Mouse (Mus musculus) CD4-positive, CD25-positive, alpha-beta regulatory T cell, adult 4 months (primary cell): ENCODE data around the gene Capza2. TPM values are rescaled to one million over a fixed set of nuclear protein-coding genes. Genes with fewer than 3 reads are reported as not detected.

Source experiments
- ATAC-seq: one replicate; pipeline ENCODE4 v1.8.0; 2017
- polyA plus RNA-seq, 2 experiments: library from polyadenylated mRNA; unstranded; fragments of 100-300 nt; shearing (Covaris generic); gene quantifications; one replicate each; pipeline ENCODE4 v1.2.1; 2017

Capza2 gene
- polyA plus RNA-seq, result 100 to 1,000 TPM; 291 to 322 TPM

- ATAC-seq, result peak; percentile 16
Measured at GRCm38 (mm10) chr6:17635615-17636284, at the start of gene Capza2. Gene Capza2 (plus strand): TSS chr6:17636234.

- ATAC-seq, result peak; percentile 79
Measured at GRCm38 (mm10) chr6:17589049-17589952, 46.7 kb upstream of the Capza2 start.

- ATAC-seq, result no peak
Measured at GRCm38 (mm10) chr6:17589953-17590627, 45.9 kb upstream of the Capza2 start.

- ATAC-seq, result no peak
Measured at GRCm38 (mm10) chr6:17593971-17594370, 42.1 kb upstream of the Capza2 start.

GRCm38 (mm10) chr6:17595712-17596462, 40.1 kb upstream of the Capza2 start:
- ATAC-seq, result no peak

GRCm38 (mm10) chr6:17599373-17599772, 36.7 kb upstream of the Capza2 start:
- no peak for ATAC-seq

GRCm38 (mm10) chr6:17601526-17601925, 34.5 kb upstream of the Capza2 start:
- ATAC-seq, result no peak

GRCm38 (mm10) chr6:17606915-17607314, 29.1 kb upstream of the Capza2 start:
- ATAC-seq, result no peak

- ATAC-seq, result no peak
Measured at GRCm38 (mm10) chr6:17611352-17612010, 24.6 kb upstream of the Capza2 start.

- ATAC-seq, result no peak
Measured at GRCm38 (mm10) chr6:17612652-17613051, 23.4 kb upstream of the Capza2 start.

GRCm38 (mm10) chr6:17620823-17621222, 15.2 kb upstream of the Capza2 start:
- no peak for ATAC-seq

GRCm38 (mm10) chr6:17621436-17621835, 14.6 kb upstream of the Capza2 start:
- no peak for ATAC-seq

- ATAC-seq, result no peak
Measured at GRCm38 (mm10) chr6:17628701-17629455, 7.2 kb upstream of the Capza2 start.

GRCm38 (mm10) chr6:17629756-17630155, 6.3 kb upstream of the Capza2 start:
- peak; percentile 79 for ATAC-seq

- ATAC-seq, result no peak
Measured at GRCm38 (mm10) chr6:17631611-17632010, 4.4 kb upstream of the Capza2 start.

GRCm38 (mm10) chr6:17633819-17634218, 2.2 kb upstream of the Capza2 start:
- peak; percentile 6 for ATAC-seq

- no peak for ATAC-seq
Measured at GRCm38 (mm10) chr6:17634992-17635391, 1.0 kb upstream of the Capza2 start.

- ATAC-seq, result peak; percentile 79
Measured at GRCm38 (mm10) chr6:17636764-17637170, 733 bp downstream of the Capza2 start.

- peak; percentile 11 for ATAC-seq
Measured at GRCm38 (mm10) chr6:17637205-17638203, 1.5 kb downstream of the Capza2 start.

- ATAC-seq, result no peak
Measured at GRCm38 (mm10) chr6:17640031-17640430, 4.0 kb downstream of the Capza2 start.
